Mouse (Mus musculus): Measurements from ENCODE around the gene Rpl4. TPM values are rescaled to one million over a fixed set of nuclear protein-coding genes. Genes with fewer than 3 reads are reported as not detected.

Gene Rpl4
- polyA plus RNA-seq, 1 experiment from 2014 or later, result 693 TPM

GRCm38 (mm10) chr9:64216641-64217040, 43.5 kb downstream of the Rpl4 start:
- TF ChIP-seq EP300 (IDR thresholded peaks at IDR 0.05) (no peak), CTCF (IDR thresholded peaks at IDR 0.05) (no peak)
- Histone ChIP-seq H3K27ac (ENCODE audit: low read length) (no peak overlapping the region), H3K9me3 (ENCODE audit: low read length) (no peaks in the 10 kb centered on the region), H3K27me3 (replicated peaks; ENCODE audit: insufficient read depth, low read length) (no peaks in the 10 kb centered on the region), H3K9ac (replicated peaks; ENCODE audit: low read depth) (no peak overlapping the region), H3K4me2 (replicated peaks; ENCODE audit: low read depth, low read length) (no peak overlapping the region), H3K36me3 (ENCODE audit: insufficient read depth, low read length) (no peaks in the 10 kb centered on the region), H3K4me1 (ENCODE audit: insufficient read depth, low read depth, low read length) (no peaks in the 10 kb centered on the region), H3K4me3 (ENCODE audit: low read depth, low read length) (no peak overlapping the region)
- ATAC-seq (peak; percentile 35; the same call in 1 of the 2 replicates), DNase-seq (ENCODE audit: low spot score) (peak; percentile 29)
- WGBS, result 94% methylated on average over 2 of the region's 2 CpGs

- Histone ChIP-seq H3K9me3 (ENCODE audit: low read length) (no peaks in the 10 kb centered on the region), H3K4me1 (ENCODE audit: insufficient read depth, low read depth, low read length) (no peaks in the 10 kb centered on the region), H3K4me2 (replicated peaks; ENCODE audit: low read depth, low read length) (no peak overlapping the region), H3K27me3 (replicated peaks; ENCODE audit: insufficient read depth, low read length) (no peaks in the 10 kb centered on the region), H3K27ac (ENCODE audit: low read length) (no peak overlapping the region), H3K4me3 (ENCODE audit: low read depth, low read length) (no peak overlapping the region), H3K36me3 (ENCODE audit: insufficient read depth, low read length) (no peaks in the 10 kb centered on the region), H3K9ac (replicated peaks; ENCODE audit: low read depth) (no peak overlapping the region)
- DNase-seq (ENCODE audit: low spot score), result no peak
- TF ChIP-seq CTCF (IDR thresholded peaks at IDR 0.05), result no peak
- TF ChIP-seq EP300 (IDR thresholded peaks at IDR 0.05), result no peak
- no peak for ATAC-seq
Observed at GRCm38 (mm10) chr9:64217887-64218286, 44.7 kb downstream of the Rpl4 start.

GRCm38 (mm10) chr9:64219305-64219704, 46.1 kb downstream of the Rpl4 start:
- H3K4me3 ChIP-seq (ENCODE audit: low read depth, low read length), result no peak overlapping the region

GRCm38 (mm10) chr9:64219772-64220420, 46.7 kb downstream of the Rpl4 start:
- H3K4me3 ChIP-seq (ENCODE audit: low read depth, low read length), result no peak overlapping the region
- no peaks in the 10 kb centered on the region for H3K36me3 ChIP-seq (ENCODE audit: insufficient read depth, low read length)
- WGBS, result 88% methylated on average over 10 of the region's 10 CpGs
- no peak for DNase-seq (ENCODE audit: low spot score)
- H3K27me3 ChIP-seq (replicated peaks; ENCODE audit: insufficient read depth, low read length), result no peaks in the 10 kb centered on the region
- no peak overlapping the region for H3K9ac ChIP-seq (replicated peaks; ENCODE audit: low read depth)
- no peak overlapping the region for H3K27ac ChIP-seq (ENCODE audit: low read length)
- H3K4me1 ChIP-seq (ENCODE audit: insufficient read depth, low read depth, low read length), result no peaks in the 10 kb centered on the region
- no peak for ATAC-seq
- H3K9me3 ChIP-seq (ENCODE audit: low read length), result no peaks in the 10 kb centered on the region
- TF ChIP-seq CTCF (IDR thresholded peaks at IDR 0.05) (no peak), EP300 (IDR thresholded peaks at IDR 0.05) (no peak)
- H3K4me2 ChIP-seq (replicated peaks; ENCODE audit: low read depth, low read length), result no peak overlapping the region

More at GRCm38 (mm10) chr9:64219305-64219704, 46.1 kb downstream of the Rpl4 start:
- no peaks in the 10 kb centered on the region for H3K4me1 ChIP-seq (ENCODE audit: insufficient read depth, low read depth, low read length)
- TF ChIP-seq CTCF (IDR thresholded peaks at IDR 0.05) (no peak), EP300 (IDR thresholded peaks at IDR 0.05) (no peak)
- WGBS, result 74% methylated on average over 1 of the region's 1 CpGs
- no peak overlapping the region for H3K4me2 ChIP-seq (replicated peaks; ENCODE audit: low read depth, low read length)
- ATAC-seq, result no peak
- H3K36me3 ChIP-seq (ENCODE audit: insufficient read depth, low read length), result no peaks in the 10 kb centered on the region
- H3K9me3 ChIP-seq (ENCODE audit: low read length), result no peaks in the 10 kb centered on the region
- no peak overlapping the region for H3K9ac ChIP-seq (replicated peaks; ENCODE audit: low read depth)
- H3K27me3 ChIP-seq (replicated peaks; ENCODE audit: insufficient read depth, low read length), result no peaks in the 10 kb centered on the region
- DNase-seq (ENCODE audit: low spot score), result no peak
- no peak overlapping the region for H3K27ac ChIP-seq (ENCODE audit: low read length)

- H3K9ac ChIP-seq (replicated peaks; ENCODE audit: low read depth), result no peak overlapping the region
- no peaks in the 10 kb centered on the region for H3K36me3 ChIP-seq (ENCODE audit: insufficient read depth, low read length)
- H3K9me3 ChIP-seq (ENCODE audit: low read length), result no peaks in the 10 kb centered on the region
- no peak overlapping the region for H3K4me2 ChIP-seq (replicated peaks; ENCODE audit: low read depth, low read length)
- no peak overlapping the region for H3K27ac ChIP-seq (ENCODE audit: low read length)
- TF ChIP-seq CTCF (IDR thresholded peaks at IDR 0.05), result no peak
- no peak for TF ChIP-seq EP300 (IDR thresholded peaks at IDR 0.05)
- DNase-seq (ENCODE audit: low spot score) (no peak), ATAC-seq (no peak)
- H3K4me1 ChIP-seq (ENCODE audit: insufficient read depth, low read depth, low read length), result no peaks in the 10 kb centered on the region
- WGBS, result 54% methylated on average over 1 of the region's 1 CpGs
- no peaks in the 10 kb centered on the region for H3K27me3 ChIP-seq (replicated peaks; ENCODE audit: insufficient read depth, low read length)
- no peak overlapping the region for H3K4me3 ChIP-seq (ENCODE audit: low read depth, low read length)
Observed at GRCm38 (mm10) chr9:64220603-64221002, 47.4 kb downstream of the Rpl4 start.

GRCm38 (mm10) chr9:64221480-64221879, 48.3 kb downstream of the Rpl4 start:
- Histone ChIP-seq H3K27me3 (replicated peaks; ENCODE audit: insufficient read depth, low read length) (no peaks in the 10 kb centered on the region), H3K4me2 (replicated peaks; ENCODE audit: low read depth, low read length) (no peak overlapping the region), H3K9me3 (ENCODE audit: low read length) (no peaks in the 10 kb centered on the region), H3K36me3 (ENCODE audit: insufficient read depth, low read length) (no peaks in the 10 kb centered on the region), H3K27ac (ENCODE audit: low read length) (no peak overlapping the region), H3K4me1 (ENCODE audit: insufficient read depth, low read depth, low read length) (no peaks in the 10 kb centered on the region), H3K9ac (replicated peaks; ENCODE audit: low read depth) (no peak overlapping the region), H3K4me3 (ENCODE audit: low read depth, low read length) (no peak overlapping the region)
- WGBS, result 74% methylated on average over 4 of the region's 4 CpGs
- TF ChIP-seq CTCF (IDR thresholded peaks at IDR 0.05) (no peak), EP300 (IDR thresholded peaks at IDR 0.05) (no peak)
- DNase-seq (ENCODE audit: low spot score), result no peak
- no peak for ATAC-seq

GRCm38 (mm10) chr9:64222098-64222497, 48.9 kb downstream of the Rpl4 start:
- H3K9me3 ChIP-seq (ENCODE audit: low read length), result no peaks in the 10 kb centered on the region
- H3K4me3 ChIP-seq (ENCODE audit: low read depth, low read length), result no peak overlapping the region
- no peak overlapping the region for H3K9ac ChIP-seq (replicated peaks; ENCODE audit: low read depth)
- WGBS, result 59% methylated on average over 2 of the region's 2 CpGs
- H3K36me3 ChIP-seq (ENCODE audit: insufficient read depth, low read length), result no peaks in the 10 kb centered on the region
- ATAC-seq (no peak), DNase-seq (ENCODE audit: low spot score) (no peak)
- no peak for TF ChIP-seq EP300 (IDR thresholded peaks at IDR 0.05)
- TF ChIP-seq CTCF (IDR thresholded peaks at IDR 0.05), result no peak
- no peak overlapping the region for H3K27ac ChIP-seq (ENCODE audit: low read length)
- no peaks in the 10 kb centered on the region for H3K27me3 ChIP-seq (replicated peaks; ENCODE audit: insufficient read depth, low read length)
- no peaks in the 10 kb centered on the region for H3K4me1 ChIP-seq (ENCODE audit: insufficient read depth, low read depth, low read length)
- H3K4me2 ChIP-seq (replicated peaks; ENCODE audit: low read depth, low read length), result no peak overlapping the region

All from lung, postnatal 0 days (tissue).